Mouse (Mus musculus) NIH3T3 (cell line): ENCODE data around the gene Klri2.
"Not testable (repeated sequence)": the region's sequence is repeated elsewhere in the genome, so short reads cannot be mapped to it uniquely, and the experiment has no call there.

Source experiments
- DNase-seq: peaks from one replicate; pipeline ENCODE4 v3.0.0-alpha.2; 2012; ENCODE audit warnings: low read depth

Gene Klri2

DNA sequence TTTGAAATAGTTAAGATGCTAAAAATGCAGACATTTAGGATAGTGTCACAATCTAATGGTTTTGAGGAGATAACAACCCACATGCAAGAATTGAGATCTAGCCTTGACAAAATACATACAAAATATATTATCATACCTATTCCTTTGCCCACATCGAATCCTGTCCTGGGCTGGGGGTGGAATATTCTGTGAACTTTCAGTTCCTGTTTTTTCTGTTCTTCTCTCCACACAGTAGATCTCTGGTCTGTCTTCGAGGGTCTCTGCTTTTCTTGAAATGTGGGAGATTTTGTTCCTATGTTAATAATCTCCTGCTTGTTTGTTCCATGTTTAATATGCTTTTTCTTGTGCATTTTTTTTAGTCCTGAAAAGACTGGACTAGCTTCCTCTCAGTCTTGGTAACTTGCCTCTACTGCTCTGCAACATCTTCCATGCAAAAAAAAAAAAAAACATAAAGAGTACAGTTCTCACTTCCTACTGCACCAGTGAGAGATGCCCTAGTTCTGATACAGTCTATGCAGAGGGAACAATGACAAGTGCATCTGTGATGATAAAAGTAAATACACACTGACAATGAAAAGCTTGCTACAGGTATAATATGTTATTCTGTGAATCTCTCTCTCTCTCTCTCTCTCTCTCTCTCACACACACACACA, at the start of gene Klri2:
Klri2 (minus strand) TSS at position 416 of the 653 bp plus-strand sequence.
- DNase-seq, result no peak

DNA sequence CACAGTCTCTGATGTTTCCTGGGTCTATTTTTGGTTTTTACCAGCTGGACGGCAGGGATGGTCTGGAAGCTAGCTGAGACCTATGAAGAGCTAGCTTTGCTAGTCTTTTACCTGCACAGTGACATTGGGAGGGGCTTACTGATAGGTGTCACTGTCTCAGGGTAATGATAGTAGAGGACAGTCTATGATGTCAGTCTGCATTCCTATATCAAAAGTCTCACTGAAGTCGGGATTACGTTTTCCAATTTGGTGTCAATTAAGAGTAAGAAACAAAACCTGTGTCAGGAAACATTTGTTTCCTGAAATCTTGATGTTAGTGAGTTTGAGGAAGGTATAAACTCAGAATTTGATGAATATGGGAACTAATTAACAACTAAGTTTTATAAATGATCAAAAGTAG, 43.9 kb upstream of the Klri2 start, which contains the start of gene Gm156:
Gm156 (minus strand) TSS at position 101 of the 400 bp plus-strand sequence.
- DNase-seq, result not testable (repeated sequence)

DNA sequence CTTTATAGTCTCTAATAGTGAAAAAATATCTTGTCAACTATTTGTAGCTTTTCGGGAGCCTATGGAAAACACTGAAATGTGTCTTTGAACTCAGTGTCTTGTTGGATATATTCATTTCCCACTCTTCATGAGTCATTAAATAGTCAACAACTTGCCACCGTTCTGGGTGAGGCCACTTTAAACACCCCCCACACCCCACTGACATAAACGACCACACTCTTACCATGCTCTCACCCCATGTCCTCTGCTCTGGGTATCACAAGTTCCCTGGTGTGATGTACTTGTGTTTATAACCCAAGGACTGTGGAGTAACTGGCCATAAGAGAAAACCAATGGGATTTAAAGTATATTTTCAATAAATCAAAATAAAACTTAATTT, 7.4 kb upstream of the Klri2 start:
- no peak for DNase-seq

DNA sequence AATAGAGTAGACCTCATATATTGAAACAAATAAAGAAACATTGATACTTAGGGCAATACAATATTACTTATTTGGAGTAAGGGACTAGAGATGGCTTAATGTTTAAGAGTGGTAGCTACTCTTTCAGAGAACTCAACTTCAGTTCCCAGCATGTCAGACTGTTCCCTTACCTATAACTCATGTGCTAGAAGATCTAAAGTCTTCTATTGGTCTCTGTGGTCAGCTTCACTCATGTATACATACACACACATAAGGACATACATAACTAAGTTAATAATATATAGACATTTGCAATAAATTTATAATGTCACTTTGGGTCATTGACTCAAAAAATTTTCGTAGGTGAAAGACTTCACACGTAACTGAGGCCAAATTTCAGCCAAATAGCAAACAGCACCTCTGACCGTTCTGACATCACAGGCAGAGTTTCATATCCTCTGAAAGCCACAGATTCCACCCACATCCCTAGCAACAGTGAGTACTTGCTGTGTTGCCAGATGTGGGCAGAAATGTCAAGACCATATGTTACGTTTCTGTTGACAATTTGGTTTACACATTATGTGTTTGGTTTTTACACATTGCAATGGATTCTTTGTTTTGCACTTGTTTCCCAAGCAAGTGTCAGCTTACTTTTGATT, 6.9 kb upstream of the Klri2 start:
- DNase-seq, result peak; percentile 40

DNA sequence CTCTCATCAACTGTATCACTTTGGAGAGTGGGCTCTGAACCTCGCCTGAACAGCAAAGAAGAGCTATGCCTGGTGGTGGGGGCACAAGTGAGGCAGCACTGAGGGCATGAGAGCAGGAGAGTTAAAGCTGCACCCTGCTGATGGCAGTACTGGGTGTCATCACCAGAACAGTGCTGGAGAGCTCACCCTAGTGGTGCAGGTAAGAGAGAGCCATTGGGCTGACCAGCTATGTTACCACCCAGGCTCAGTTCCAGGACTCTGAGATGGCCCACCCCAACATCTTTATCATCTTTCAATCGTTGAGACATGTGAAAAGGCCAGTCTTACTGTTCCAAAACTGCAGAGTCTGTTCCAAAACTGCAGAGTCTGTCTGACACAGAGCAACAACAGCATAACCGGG, 5.9 kb upstream of the Klri2 start:
- DNase-seq, result no peak

DNA sequence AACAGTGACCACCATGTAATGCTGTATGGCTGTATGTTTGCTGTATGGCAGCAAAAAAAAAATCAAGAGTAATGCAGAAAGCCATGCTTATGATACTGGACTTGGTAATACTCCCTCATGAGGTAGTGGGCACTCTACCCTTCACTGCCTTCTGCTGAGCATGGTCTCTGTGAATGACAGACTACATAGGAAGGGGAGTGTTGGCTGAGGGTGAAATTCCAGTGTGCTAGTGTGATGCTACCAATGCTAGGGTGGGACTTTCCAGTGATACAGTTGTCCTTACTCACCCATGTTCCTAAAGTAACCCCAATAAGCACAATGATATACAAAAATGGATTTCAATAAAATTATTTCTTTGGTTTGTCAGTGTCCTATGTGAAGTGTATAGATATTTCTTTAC, 3.9 kb downstream of the Klri2 start:
- DNase-seq, result no peak

DNA sequence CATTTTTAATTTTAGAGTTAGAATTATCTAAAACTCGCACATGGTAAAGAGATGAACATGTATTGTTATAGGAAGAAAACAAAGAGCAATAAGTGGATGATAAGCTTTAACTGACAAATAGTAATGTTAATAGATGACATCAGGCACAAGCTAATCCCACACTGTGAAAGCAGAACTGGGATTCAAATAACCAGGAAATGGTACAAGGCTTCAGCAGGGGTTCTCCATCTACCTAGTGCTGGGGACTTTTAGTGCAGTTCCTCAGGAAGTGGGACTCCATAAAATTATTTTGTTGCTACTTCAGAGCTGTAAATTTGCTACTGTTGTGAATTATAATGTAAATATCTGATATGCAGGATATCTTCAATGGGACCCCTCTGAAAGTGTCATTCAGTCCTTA, 13.0 kb downstream of the Klri2 start:
- DNase-seq, result no peak

DNA sequence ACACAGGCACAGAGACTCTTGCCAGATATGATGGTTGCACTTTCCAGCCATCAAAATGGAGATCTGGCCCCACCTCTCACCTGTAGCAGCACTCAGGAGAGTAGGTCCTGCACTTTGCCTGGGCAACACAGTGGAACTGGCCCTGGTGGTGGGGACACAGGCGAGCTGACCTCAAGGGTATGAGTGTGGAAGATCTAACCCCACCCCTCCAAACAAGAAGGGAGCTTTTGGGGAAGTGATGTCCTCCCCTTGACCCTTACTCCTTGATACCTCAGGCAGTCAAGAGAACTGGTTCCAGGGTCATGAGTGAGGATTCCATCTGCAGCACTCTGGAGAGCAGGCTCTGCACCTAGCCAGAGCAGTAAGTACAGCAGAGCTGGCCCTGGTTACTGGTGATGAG, 18.9 kb downstream of the Klri2 start:
- no peak for DNase-seq

DNA sequence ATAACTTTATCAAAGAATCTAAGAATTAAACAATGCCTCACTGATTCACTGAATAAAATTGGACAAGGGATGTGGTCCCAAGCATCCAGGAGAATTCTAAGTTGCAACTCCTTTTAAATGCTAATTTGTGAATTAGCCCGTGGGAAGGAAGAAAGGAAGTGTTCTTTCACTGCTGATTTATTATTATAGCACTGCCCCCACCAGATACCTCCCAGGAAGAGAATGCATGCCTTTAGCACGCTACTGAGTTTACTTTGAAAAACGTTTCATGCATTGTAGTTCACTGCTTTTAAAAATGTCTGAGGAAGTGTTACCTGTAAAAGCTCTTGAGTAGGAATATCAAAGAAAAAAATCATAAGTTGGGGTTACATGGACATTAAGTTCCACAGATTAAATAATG, 19.8 kb downstream of the Klri2 start:
- no peak for DNase-seq

DNA sequence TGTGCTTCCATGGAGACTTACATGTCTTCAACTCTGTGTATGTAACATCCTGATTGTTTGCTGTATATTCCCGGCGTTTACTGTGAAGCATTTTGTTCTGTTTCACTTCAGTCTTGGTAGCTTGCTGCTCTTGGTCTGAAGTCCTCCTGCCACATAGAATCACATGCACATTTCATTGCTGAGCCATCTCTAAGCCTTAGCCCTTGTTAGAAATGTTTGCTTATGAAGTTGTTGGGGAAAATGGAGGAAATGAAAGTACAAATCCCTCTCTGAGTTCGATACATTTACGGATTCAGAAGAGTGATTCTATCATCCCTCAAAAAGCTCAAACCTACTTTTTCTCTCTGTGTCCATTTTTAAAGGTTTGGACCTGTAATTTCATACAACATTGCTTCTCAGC, 23.3 kb downstream of the Klri2 start, which contains the start of gene Klri1:
Klri1 (minus strand) TSS at position 101 of the 400 bp plus-strand sequence.
- DNase-seq, result no peak

DNA sequence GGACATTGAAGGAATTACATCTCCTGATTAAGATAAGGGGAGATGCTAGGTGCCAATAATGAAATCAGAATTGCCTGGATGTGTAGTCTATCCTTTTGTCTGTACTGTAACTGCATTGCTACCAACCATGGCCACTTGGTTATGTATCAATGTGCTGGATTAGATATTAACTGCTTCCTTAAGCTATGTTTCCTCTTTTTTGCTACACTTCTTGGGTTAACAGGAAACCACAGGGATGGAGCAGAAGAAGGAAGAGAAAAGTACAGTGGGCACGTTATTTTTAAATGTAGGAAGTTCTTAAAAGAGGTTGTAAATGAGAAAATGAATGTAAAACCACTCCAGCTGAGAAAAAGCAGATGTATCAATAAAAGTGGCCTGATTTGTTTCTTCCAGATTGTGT, 26.7 kb downstream of the Klri2 start:
- no peak for DNase-seq

DNA sequence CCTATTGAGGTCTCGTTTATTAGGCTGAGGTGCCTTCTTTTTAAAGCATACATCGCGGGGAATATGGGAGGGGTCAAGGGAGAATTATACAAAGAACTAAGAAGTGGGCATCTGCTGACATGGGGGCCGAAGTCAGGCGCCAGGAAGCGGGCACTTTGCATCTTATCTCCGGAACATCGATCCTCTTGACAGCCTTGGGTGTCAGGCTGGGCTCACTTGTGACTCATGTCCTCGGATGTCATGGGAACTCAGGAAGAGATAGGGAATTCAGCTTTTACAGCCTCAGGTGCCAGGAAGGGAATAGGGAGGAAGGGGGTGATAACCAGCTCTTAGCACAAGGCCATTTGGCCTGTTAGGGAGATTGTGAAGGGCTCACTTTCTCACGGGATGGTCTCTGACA, 48.8 kb downstream of the Klri2 start:
- DNase-seq, result not testable (repeated sequence)

DNA sequence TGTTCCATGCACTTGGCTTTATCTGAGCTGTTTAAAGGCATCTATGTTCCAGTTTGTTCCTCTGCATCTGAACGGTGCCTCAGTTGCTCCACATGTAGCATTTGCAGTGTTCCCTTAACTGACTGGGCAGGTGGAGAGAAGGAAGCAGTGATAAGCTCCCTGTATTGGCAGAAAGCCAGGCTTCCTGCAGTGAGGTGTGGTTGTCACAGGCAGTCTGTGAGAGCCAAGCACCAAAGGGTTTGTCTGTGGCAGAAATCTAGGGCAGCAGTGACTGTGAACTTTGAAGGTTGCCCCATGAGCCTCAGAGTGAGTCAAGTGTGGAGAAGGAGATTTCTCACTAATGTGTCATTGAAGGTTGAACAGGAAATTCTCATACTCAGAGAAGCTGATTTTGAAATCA, 59.9 kb downstream of the Klri2 start:
- no peak for DNase-seq
